Mouse (Mus musculus): ENCODE results near the gene Pappa. TPM values are rescaled to one million over a fixed set of nuclear protein-coding genes. Genes with fewer than 3 reads are reported as not detected.

Gene Pappa
- polyA plus RNA-seq, 1 experiment from 2014 or later = 0.87 TPM

- Histone ChIP-seq H3K27me3 (ENCODE audit: control insufficient read depth, insufficient read depth, low read depth, low read length) (peaks cover 5% of the 10 kb centered on the region; the same call in 1 of the 2 replicates), H3K4me2 (ENCODE audit: low read depth, low read length) (peak overlapping the region; percentile 90)
- under 1% methylated on average over 30 of the region's 30 CpGs for WGBS
Measured at GRCm38 (mm10) chr4:65125341-65126332, 1.7 kb downstream of the Pappa start.

GRCm38 (mm10) chr4:65126451-65127290 is 2.7 kb downstream of the Pappa start:
- Histone ChIP-seq H3K27me3 (ENCODE audit: control insufficient read depth, insufficient read depth, low read depth, low read length) (peaks cover 5% of the 10 kb centered on the region; the same call in 1 of the 2 replicates), H3K4me2 (ENCODE audit: low read depth, low read length) (peak overlapping the region; percentile 90), H3K9me3 (ENCODE audit: control insufficient read depth, low read length) (no peaks in the 10 kb centered on the region), H3K4me3 (ENCODE audit: low read length) (peak overlapping the region; percentile 61), H3K4me1 (replicated peaks; ENCODE audit: control insufficient read depth, insufficient read depth, low read length) (peaks cover 10% of the 10 kb centered on the region), H3K9ac (ENCODE audit: low read length) (peak overlapping the region; percentile 69), H3K27ac (ENCODE audit: low read length) (peak overlapping the region; percentile 26), H3K36me3 (ENCODE audit: control insufficient read depth, insufficient read depth, low read length) (no peaks in the 10 kb centered on the region)
- 2% methylated on average over 23 of the region's 23 CpGs for WGBS
- ATAC-seq (ENCODE audit: low read depth) = peak; percentile 41

More at GRCm38 (mm10) chr4:65125341-65126332, 1.7 kb downstream of the Pappa start:
- no peaks in the 10 kb centered on the region for H3K36me3 ChIP-seq (ENCODE audit: control insufficient read depth, insufficient read depth, low read length)
- no peaks in the 10 kb centered on the region for H3K9me3 ChIP-seq (ENCODE audit: control insufficient read depth, low read length)
- peak overlapping the region; percentile 61 for H3K4me3 ChIP-seq (ENCODE audit: low read length)
- ATAC-seq (ENCODE audit: low read depth) = peak; percentile 62
- peaks cover 10% of the 10 kb centered on the region for H3K4me1 ChIP-seq (replicated peaks; ENCODE audit: control insufficient read depth, insufficient read depth, low read length)
- H3K27ac ChIP-seq (ENCODE audit: low read length) = peak overlapping the region; percentile 26
- peak overlapping the region; percentile 69 for H3K9ac ChIP-seq (ENCODE audit: low read length)

GRCm38 (mm10) chr4:65127291-65127590 is 3.3 kb downstream of the Pappa start:
- Histone ChIP-seq H3K4me2 (ENCODE audit: low read depth, low read length) (peak overlapping the region; percentile 90), H3K4me1 (replicated peaks; ENCODE audit: control insufficient read depth, insufficient read depth, low read length) (peaks cover 10% of the 10 kb centered on the region), H3K27me3 (ENCODE audit: control insufficient read depth, insufficient read depth, low read depth, low read length) (peaks cover 5% of the 10 kb centered on the region; the same call in 1 of the 2 replicates), H3K27ac (ENCODE audit: low read length) (0 out of 2 replicates have a peak overlapping the region, but pooled peaks have one; percentile 1), H3K4me3 (ENCODE audit: low read length) (no peak overlapping the region), H3K36me3 (ENCODE audit: control insufficient read depth, insufficient read depth, low read length) (no peaks in the 10 kb centered on the region), H3K9me3 (ENCODE audit: control insufficient read depth, low read length) (no peaks in the 10 kb centered on the region), H3K9ac (ENCODE audit: low read length) (peak overlapping the region; percentile 69; the same call in 1 of the 2 replicates)
- ATAC-seq (ENCODE audit: low read depth) = no peak; the same call in 1 of the 2 replicates
- WGBS = 31% methylated on average over 6 of the region's 6 CpGs

GRCm38 (mm10) chr4:65132657-65133056 is 8.7 kb downstream of the Pappa start:
- Histone ChIP-seq H3K4me3 (ENCODE audit: low read length) (no peak overlapping the region), H3K36me3 (ENCODE audit: control insufficient read depth, insufficient read depth, low read length) (no peaks in the 10 kb centered on the region), H3K4me2 (ENCODE audit: low read depth, low read length) (no peak overlapping the region), H3K27ac (ENCODE audit: low read length) (no peak overlapping the region), H3K27me3 (ENCODE audit: control insufficient read depth, insufficient read depth, low read depth, low read length) (no peaks in the 10 kb centered on the region), H3K9me3 (ENCODE audit: control insufficient read depth, low read length) (no peaks in the 10 kb centered on the region), H3K9ac (ENCODE audit: low read length) (no peak overlapping the region), H3K4me1 (replicated peaks; ENCODE audit: control insufficient read depth, insufficient read depth, low read length) (no peaks in the 10 kb centered on the region)
- 76% methylated on average over 3 of the region's 3 CpGs for WGBS
- ATAC-seq (ENCODE audit: low read depth) = no peak

GRCm38 (mm10) chr4:65134358-65134757 is 10.4 kb downstream of the Pappa start:
- no peak for ATAC-seq (ENCODE audit: low read depth)
- no peak overlapping the region for H3K4me3 ChIP-seq (ENCODE audit: low read length)
- H3K4me1 ChIP-seq (replicated peaks; ENCODE audit: control insufficient read depth, insufficient read depth, low read length) = no peaks in the 10 kb centered on the region
- H3K9ac ChIP-seq (ENCODE audit: low read length) = no peak overlapping the region
- no peaks in the 10 kb centered on the region for H3K9me3 ChIP-seq (ENCODE audit: control insufficient read depth, low read length)
- no peak overlapping the region for H3K4me2 ChIP-seq (ENCODE audit: low read depth, low read length)
- H3K27me3 ChIP-seq (ENCODE audit: control insufficient read depth, insufficient read depth, low read depth, low read length) = no peaks in the 10 kb centered on the region
- H3K36me3 ChIP-seq (ENCODE audit: control insufficient read depth, insufficient read depth, low read length) = no peaks in the 10 kb centered on the region
- no peak overlapping the region for H3K27ac ChIP-seq (ENCODE audit: low read length)
- WGBS = 71% methylated on average over 5 of the region's 5 CpGs

GRCm38 (mm10) chr4:65135109-65135508 is 11.1 kb downstream of the Pappa start:
- no peaks in the 10 kb centered on the region for H3K4me1 ChIP-seq (replicated peaks; ENCODE audit: control insufficient read depth, insufficient read depth, low read length)
- no peaks in the 10 kb centered on the region for H3K9me3 ChIP-seq (ENCODE audit: control insufficient read depth, low read length)
- H3K4me3 ChIP-seq (ENCODE audit: low read length) = no peak overlapping the region
- no peak overlapping the region for H3K27ac ChIP-seq (ENCODE audit: low read length)
- WGBS = 66% methylated on average over 5 of the region's 5 CpGs
- H3K36me3 ChIP-seq (ENCODE audit: control insufficient read depth, insufficient read depth, low read length) = no peaks in the 10 kb centered on the region
- H3K9ac ChIP-seq (ENCODE audit: low read length) = no peak overlapping the region
- no peaks in the 10 kb centered on the region for H3K27me3 ChIP-seq (ENCODE audit: control insufficient read depth, insufficient read depth, low read depth, low read length)
- no peak overlapping the region for H3K4me2 ChIP-seq (ENCODE audit: low read depth, low read length)
- ATAC-seq (ENCODE audit: low read depth) = no peak

- H3K4me1 ChIP-seq (replicated peaks; ENCODE audit: control insufficient read depth, insufficient read depth, low read length) = no peaks in the 10 kb centered on the region
- H3K9me3 ChIP-seq (ENCODE audit: control insufficient read depth, low read length) = no peaks in the 10 kb centered on the region
- no peak overlapping the region for H3K4me3 ChIP-seq (ENCODE audit: low read length)
- no peak overlapping the region for H3K27ac ChIP-seq (ENCODE audit: low read length)
- H3K4me2 ChIP-seq (ENCODE audit: low read depth, low read length) = no peak overlapping the region
- H3K36me3 ChIP-seq (ENCODE audit: control insufficient read depth, insufficient read depth, low read length) = no peaks in the 10 kb centered on the region
- WGBS = 68% methylated on average over 3 of the region's 3 CpGs
- H3K27me3 ChIP-seq (ENCODE audit: control insufficient read depth, insufficient read depth, low read depth, low read length) = no peaks in the 10 kb centered on the region
- no peak for ATAC-seq (ENCODE audit: low read depth)
- H3K9ac ChIP-seq (ENCODE audit: low read length) = no peak overlapping the region
Measured at GRCm38 (mm10) chr4:65136541-65136940, 12.6 kb downstream of the Pappa start.

GRCm38 (mm10) chr4:65146936-65147335 is 23.0 kb downstream of the Pappa start:
- H3K36me3 ChIP-seq (ENCODE audit: control insufficient read depth, insufficient read depth, low read length) = no peaks in the 10 kb centered on the region
- no peak overlapping the region for H3K4me3 ChIP-seq (ENCODE audit: low read length)
- H3K9ac ChIP-seq (ENCODE audit: low read length) = no peak overlapping the region
- H3K4me1 ChIP-seq (replicated peaks; ENCODE audit: control insufficient read depth, insufficient read depth, low read length) = no peaks in the 10 kb centered on the region
- no peaks in the 10 kb centered on the region for H3K9me3 ChIP-seq (ENCODE audit: control insufficient read depth, low read length)
- WGBS = 46% methylated on average over 1 of the region's 1 CpGs
- no peak overlapping the region for H3K27ac ChIP-seq (ENCODE audit: low read length)
- no peak for ATAC-seq (ENCODE audit: low read depth)
- no peak overlapping the region for H3K4me2 ChIP-seq (ENCODE audit: low read depth, low read length)
- H3K27me3 ChIP-seq (ENCODE audit: control insufficient read depth, insufficient read depth, low read depth, low read length) = no peaks in the 10 kb centered on the region

- no peak; the same call in 1 of the 2 replicates for ATAC-seq (ENCODE audit: low read depth)
- 49% methylated on average over 2 of the region's 2 CpGs for WGBS
- no peaks in the 10 kb centered on the region for H3K27me3 ChIP-seq (ENCODE audit: control insufficient read depth, insufficient read depth, low read depth, low read length)
Measured at GRCm38 (mm10) chr4:65153601-65154000, 29.6 kb downstream of the Pappa start.

More at GRCm38 (mm10) chr4:65153601-65154000, 29.6 kb downstream of the Pappa start:
- no peak overlapping the region for H3K9ac ChIP-seq (ENCODE audit: low read length)
- H3K9me3 ChIP-seq (ENCODE audit: control insufficient read depth, low read length) = no peaks in the 10 kb centered on the region
- H3K36me3 ChIP-seq (ENCODE audit: control insufficient read depth, insufficient read depth, low read length) = no peaks in the 10 kb centered on the region
- H3K27ac ChIP-seq (ENCODE audit: low read length) = no peak overlapping the region
- no peak overlapping the region for H3K4me3 ChIP-seq (ENCODE audit: low read length)
- H3K4me1 ChIP-seq (replicated peaks; ENCODE audit: control insufficient read depth, insufficient read depth, low read length) = no peaks in the 10 kb centered on the region
- no peak overlapping the region for H3K4me2 ChIP-seq (ENCODE audit: low read depth, low read length)
